Mouse (Mus musculus): ENCODE data around the gene Pfkfb3.

Pfkfb3 gene

DNA sequence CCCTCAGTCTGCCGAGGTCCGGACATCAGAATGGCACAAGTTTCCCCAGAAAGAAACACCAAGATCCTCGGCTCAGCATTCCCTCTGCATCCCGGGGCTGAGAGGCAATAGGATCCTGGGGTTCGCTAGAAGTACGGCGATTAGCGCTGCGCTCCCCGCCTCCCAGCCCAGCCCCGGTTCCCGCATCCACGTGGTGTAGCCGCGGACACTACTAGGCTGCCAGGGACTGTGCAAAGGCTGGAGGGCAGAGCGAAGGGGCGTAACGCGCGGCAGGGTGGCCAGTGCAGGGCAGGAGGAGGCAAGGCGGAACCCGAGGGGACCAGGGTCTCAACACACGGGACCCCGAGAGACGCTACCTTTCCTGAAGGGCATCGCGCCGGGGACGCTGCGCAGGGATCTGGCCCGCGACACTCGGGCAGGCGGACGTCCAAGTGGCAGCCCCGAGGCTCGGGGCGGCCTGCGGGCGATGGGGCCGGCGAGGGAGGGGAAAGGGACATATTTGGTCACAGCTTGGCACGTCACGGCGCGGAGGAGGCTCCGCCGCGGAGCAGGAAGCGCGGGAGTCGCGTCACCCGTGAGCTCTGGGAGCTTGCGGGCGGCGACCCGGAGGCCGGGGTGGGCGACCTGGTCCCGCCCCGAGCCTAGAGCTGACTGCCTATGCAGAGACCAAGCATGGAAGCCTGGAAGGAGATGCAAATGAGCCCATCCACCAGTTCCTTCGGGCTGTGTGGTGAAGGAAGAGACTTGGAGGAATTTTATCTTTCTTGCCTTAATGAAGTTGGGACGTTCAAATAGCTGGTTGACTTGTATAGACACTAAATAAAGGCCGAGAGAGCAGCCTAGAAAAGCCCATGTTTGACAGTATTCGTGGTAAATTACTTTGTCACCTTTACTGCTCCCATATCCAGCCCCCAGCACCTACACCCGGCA is at the start of gene Pfkfb3:
Gene Pfkfb3 (minus strand): TSS at position 607 of the 930 bp plus-strand sequence.
- TF ChIP-seq GATA4 (IDR thresholded peaks at IDR 0.05; ENCODE audit: insufficient replicate concordance, low read length): peak; percentile 3; the same call in 1 of the 2 replicates

DNA sequence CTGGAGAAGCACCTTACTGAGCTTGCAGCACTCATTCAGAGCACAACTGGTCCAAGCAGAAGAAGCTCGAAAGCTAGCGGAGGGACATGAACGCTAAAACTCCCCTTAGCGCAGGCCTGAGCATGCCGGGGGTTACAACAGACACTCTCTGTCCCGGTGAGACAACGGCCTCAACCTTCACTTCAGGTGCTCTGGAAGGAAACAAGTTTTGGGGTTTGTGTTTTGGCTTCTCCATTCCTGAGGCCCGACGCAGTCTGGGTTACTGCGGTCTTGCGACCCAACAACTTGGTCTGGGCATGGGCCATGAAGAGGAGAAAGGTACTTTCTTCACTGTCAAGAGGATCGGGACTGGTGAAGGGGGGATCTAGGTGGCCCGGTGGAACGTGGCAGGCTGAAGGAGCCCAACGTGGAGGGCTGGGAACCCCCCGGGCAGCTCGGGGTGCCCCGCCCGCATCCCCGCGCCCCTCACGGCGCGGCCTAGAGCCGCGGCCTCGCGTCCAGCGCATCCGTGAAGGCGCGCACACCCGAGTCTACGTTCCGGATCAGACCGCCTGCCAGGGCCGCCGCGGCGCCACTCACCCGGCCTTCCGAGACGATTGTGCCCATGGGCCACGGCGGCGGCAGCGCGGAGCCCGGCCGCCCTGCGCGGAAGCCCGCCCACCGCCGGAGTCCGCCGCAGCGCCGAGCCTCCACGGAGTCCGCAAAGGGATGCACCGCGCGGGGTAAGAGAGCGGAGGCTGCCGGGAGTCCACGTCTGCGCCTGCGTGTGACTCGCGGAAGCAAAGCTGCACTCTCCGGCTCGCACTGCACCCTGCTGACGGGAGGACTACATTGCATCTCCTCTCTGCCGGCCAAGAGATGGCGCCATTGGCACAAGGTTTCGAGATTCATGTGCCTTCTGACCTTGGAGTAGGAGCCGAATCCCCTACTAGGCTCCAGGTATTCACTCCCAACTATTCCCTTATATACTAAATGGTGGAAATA is 48.9 kb upstream of the Pfkfb3 start:
- peak; percentile 38; the same call in 1 of the 2 replicates for TF ChIP-seq GATA4 (IDR thresholded peaks at IDR 0.05; ENCODE audit: insufficient replicate concordance, low read length)

DNA sequence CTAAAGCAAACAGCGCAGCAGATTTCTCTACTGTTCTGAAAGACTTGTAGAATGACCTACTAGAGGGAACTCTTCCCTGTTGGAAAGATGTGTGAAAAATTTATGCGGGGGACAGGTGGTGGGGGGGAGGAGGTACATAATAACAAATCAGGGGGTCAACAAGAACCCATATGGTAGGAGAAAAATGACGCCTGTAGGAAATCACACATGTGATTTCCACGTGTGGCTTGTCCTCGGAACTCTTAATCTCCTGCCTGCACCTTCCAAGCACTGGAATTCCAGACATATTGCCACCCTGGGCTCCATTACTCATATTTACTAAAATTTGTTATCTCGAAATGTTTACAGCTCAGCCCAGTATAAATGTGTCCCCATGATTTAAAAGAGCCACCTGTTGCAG is 47.9 kb upstream of the Pfkfb3 start:
- no peak for TF ChIP-seq GATA4 (IDR thresholded peaks at IDR 0.05; ENCODE audit: insufficient replicate concordance, low read length)

DNA sequence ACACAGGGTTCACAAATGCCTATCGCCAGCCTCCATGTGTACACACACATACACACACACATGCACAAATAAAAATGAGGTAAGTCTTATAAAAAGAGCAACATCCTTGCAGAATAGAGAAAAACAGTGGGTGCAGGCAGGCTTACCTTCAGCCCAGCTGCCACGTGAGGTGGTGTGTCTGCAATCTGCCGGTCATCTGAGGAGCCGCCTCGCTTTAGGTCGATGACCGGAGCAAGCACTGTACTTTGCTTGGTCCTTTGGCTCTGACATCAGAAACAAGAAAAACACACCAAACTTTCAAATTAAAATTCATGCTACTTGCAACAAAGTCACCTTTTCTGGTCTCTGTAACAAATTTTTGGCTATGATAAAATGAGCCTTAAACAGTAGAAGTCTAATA is 44.0 kb upstream of the Pfkfb3 start:
- no peak for TF ChIP-seq GATA4 (IDR thresholded peaks at IDR 0.05; ENCODE audit: insufficient replicate concordance, low read length)

DNA sequence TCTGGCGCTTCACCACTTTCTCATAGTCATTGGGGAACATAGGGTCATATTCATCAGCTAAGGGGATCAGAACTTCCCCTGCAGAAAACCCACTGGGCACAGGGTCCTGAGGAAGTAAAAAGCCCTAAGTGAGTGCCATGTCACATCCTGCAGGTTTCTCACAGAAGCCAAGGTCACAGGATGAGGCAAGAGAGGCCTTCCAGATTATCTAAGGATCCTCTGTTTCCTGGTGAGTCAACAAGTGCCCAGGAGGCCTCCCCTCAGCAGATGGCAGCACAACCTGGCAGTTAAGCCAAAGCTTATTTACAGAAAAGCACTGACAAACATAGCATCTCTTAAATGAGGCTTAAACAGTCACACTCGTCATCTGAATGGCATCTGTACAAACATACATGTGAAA is 42.8 kb upstream of the Pfkfb3 start:
- no peak for TF ChIP-seq GATA4 (IDR thresholded peaks at IDR 0.05; ENCODE audit: insufficient replicate concordance, low read length)

DNA sequence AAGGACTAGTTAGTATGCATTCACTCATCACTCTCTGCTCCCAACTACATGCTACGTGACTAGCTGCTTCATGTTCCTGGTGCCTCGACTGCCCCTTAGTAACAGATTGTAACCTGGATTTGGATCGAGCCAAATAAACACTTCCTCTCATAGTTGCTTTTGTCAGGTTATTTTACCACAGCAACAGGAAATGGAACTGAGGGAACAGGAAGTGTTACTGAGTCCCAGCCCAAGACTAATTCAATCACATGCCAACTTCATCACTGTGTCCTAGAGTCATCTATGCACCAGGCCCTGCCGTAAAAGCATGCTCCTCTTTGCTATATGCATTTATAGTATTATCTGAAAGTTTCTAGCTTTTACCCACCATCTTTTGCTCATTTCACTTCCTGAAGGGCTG is 34.1 kb upstream of the Pfkfb3 start:
- TF ChIP-seq GATA4 (IDR thresholded peaks at IDR 0.05; ENCODE audit: insufficient replicate concordance, low read length): no peak

DNA sequence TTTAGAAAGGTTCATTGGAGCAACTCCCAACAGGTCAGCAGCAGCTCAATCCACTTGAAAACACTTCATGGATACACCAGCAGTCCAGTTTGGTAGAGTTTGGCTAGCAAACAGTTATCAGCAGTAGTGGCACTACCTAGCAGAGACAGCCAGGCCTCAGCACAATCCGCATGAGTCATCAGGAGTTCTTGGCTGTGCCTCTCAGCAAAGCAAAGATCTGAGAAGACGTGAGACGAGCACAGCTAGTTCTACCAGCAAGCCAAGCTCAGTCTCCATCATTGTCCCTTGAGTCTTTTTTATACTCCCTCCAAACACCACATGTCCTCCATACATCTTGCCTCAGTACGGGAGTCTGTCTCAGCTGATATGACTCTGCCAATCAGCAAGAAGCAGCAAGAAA is 25.5 kb upstream of the Pfkfb3 start:
- no peak for TF ChIP-seq GATA4 (IDR thresholded peaks at IDR 0.05; ENCODE audit: insufficient replicate concordance, low read length)

DNA sequence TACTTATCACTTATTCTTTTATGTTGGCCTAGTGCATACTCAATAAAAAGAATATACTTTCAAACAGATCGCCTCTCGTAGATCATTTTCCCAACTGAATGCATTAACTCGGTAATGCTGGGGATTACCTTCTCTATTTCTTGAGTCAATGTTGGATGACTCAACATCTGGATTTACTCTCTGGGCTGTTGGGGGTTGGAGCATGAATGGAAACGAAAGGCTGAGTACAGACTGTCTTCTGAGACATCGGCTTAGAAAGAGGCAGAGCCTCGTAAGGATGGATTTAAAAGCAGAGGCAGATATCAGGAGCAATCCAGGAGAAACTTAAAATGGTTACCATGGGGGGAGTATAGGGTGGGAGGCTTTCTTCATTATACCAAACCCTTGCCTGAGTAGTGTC is 24.3 kb upstream of the Pfkfb3 start:
- no peak for TF ChIP-seq GATA4 (IDR thresholded peaks at IDR 0.05; ENCODE audit: insufficient replicate concordance, low read length)

DNA sequence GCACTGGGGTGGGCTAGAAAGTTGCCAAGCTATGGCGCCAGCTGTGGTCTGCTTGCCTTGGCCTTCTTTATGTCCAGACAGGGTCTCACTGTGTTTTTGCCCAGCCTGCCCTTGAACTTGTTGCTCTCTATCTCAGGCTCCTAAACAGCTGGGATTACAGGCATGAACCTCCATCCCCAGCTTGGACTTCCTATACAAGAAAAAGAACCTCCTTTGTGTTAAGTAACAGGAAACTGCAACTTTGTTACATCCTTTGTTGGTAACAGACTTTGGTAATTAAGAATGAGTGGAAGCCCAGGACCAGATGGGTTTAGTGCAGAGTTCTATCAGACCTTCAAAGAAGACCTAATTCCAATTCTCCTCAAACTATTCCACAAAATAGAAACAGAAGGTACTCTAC is 19.8 kb upstream of the Pfkfb3 start:
- TF ChIP-seq GATA4 (IDR thresholded peaks at IDR 0.05; ENCODE audit: insufficient replicate concordance, low read length): no peak

DNA sequence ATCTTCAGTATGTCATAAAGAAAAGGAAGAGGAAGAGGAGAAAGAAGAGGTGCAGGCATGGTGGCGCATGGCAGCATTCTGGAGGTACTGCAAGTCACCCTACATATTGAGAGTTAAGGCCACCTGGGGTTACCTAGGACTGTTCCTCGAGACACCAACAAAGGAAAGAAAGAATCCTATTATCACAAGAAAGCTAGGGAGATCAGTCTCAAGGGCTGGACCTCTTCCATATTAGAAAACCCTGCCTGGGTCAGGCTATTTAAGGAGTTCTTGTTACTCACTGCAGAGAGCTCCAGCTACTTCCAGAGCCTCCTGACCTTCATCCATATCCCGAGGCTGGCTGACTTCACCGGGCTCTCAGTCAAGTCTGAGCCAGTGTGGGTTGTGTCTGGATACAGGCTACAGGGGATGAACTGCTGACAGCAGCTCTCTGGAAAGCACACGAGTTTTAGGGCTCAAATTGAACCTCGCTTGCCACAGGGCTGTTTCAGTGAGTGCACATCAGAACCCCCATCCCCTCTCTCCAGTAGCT is 17.2 kb upstream of the Pfkfb3 start:
- no peak for TF ChIP-seq GATA4 (IDR thresholded peaks at IDR 0.05; ENCODE audit: insufficient replicate concordance, low read length)

DNA sequence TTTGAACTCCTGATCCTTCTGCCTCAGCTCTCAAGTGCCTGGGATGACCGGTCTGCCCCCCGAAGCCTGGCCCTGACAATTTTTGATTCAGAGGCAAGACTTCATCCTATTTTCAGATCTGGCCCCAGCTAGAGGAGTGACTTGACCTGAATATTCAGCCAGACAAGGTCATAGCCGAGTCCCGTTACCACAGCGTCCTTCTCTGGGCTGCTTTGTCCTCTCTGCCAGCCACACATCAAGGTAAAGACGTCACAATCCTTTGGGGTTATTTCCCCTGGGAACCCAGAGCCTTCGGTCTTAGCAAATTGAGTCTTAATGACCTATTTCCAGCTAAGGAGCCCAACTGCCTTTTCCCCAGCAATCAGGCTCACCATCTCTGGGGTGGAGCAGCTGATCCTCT is 14.6 kb upstream of the Pfkfb3 start:
- no peak for TF ChIP-seq GATA4 (IDR thresholded peaks at IDR 0.05; ENCODE audit: insufficient replicate concordance, low read length)

DNA sequence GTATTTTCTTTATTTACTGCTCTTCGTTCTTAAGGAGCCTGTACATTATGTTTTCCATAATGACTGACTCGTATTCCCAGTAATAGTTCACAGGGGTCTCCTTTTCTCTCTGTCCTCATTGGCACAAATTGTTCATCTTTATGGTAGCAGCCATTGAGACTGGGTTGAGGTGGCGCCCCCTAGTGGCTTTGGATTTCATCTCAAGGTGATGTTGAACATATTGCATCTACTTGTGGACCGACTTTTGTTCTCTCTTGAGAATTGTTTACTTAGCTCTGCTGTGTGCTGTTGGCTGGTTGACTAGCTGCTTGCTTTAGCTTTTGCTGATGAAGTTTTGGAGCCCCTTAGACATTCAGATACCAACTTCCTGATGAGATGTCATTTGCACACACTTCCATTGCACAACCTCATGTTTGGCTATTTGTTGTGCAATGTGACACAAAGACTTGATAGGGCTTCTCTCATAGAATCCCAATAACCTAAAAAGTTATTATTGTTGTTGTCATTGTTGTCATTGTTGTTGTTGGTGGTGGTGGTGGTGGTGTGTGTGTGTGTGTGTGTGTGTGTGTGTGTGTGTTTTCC is 14.0 kb upstream of the Pfkfb3 start:
- TF ChIP-seq GATA4 (IDR thresholded peaks at IDR 0.05; ENCODE audit: insufficient replicate concordance, low read length): no peak

DNA sequence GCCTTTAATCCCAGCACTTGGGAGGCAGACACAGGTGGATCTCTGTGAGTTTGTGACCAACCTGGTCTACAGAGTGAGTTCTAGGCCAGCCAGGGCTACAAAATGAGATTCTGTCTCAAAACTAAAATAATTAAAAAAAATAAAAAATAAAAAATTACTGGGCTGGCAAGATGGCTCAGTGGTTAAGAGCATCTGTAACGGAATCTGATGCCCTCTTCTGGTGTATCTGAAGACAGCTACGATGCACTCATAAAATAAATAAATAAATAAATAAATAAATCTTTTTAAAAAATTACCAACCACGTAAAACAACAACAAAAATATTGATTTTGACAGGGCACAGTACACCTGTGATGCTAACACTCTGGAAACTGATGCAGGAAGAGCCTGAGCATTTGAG is 13.0 kb upstream of the Pfkfb3 start:
- TF ChIP-seq GATA4 (IDR thresholded peaks at IDR 0.05; ENCODE audit: insufficient replicate concordance, low read length): no peak

DNA sequence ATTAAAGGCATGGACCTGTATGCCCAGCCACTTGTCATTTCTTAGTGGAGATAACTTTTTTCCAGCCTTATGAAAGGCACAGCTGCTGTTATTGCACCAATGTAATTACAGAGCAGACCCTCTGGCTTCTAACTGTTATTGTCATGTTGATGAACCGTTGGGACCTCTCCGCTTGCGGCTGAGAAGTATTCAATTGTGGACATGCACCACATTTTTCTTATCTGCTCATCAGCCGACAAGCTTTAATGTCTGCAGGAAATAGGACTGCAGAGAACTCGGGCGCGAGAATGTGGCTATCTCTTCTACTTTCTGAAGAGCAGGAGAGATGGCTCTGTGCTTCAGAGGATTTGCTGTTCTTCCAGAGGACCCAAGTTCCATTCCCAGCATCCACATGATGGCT is 12.4 kb upstream of the Pfkfb3 start:
- no peak for TF ChIP-seq GATA4 (IDR thresholded peaks at IDR 0.05; ENCODE audit: insufficient replicate concordance, low read length)

DNA sequence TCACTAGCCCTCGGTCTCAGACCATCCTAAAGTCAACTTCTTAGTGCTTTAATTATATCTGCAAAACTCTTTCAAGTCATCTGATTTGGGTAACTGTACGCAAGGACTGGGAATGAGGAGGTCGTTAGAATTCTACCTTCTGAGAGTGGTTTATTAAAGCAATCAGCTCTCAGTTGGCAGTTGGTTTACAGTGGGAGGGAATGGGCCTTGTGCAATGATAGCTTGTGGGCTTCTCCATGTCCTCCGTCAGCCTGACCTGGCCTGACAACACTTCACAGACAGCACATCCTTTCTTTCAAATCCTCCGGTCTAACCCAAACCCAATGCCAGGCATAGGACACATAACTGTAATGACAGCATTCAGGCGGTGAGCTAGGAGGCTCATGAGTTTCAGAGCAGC is 10.9 kb upstream of the Pfkfb3 start:
- no peak for TF ChIP-seq GATA4 (IDR thresholded peaks at IDR 0.05; ENCODE audit: insufficient replicate concordance, low read length)
